Mouse (Mus musculus): Measurements from ENCODE around the gene Tcf20.

Tcf20 gene

DNA sequence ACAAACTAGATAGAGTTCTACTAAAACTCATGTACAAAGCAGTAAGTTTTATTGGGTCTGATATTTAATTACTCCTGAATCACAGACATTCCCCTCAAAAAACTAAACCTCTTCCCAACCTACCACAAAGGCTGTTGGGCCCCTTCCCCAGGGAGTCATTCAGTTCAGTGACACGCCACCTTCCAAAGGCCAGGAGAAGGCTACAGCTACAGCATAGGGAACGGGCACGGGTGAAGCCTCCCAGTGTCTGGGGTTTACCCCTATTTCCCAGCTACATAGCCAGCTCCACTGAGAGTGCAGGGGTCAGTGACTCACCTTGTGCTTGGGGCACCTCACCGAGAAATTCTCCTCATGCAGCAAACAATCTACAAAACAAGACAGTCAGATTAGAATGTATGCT is 172.4 kb downstream of the Tcf20 start:
- in situ Hi-C loops (cut with MboI, MseI), result no loop called here

DNA sequence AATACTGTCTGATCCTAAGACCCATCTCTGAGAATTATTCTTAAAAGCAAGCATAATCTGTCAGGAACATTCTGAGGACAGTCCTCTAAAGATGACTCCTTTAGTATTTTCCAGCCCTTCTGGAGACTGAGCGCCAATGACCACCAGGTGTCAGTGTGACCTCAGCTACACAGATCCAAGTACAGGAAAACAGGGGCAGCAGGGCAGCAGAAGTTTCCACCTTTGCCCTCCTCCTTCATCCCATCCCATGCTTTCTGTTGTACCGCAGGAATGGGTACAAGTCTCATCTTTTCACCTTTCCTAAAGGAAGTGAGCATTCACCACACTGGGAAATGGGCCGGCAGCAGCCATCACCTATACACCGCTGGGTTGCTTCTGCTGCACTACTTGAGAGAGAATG is 172.9 kb downstream of the Tcf20 start:
- in situ Hi-C loops (cut with MboI, MseI), result no loop called here

DNA sequence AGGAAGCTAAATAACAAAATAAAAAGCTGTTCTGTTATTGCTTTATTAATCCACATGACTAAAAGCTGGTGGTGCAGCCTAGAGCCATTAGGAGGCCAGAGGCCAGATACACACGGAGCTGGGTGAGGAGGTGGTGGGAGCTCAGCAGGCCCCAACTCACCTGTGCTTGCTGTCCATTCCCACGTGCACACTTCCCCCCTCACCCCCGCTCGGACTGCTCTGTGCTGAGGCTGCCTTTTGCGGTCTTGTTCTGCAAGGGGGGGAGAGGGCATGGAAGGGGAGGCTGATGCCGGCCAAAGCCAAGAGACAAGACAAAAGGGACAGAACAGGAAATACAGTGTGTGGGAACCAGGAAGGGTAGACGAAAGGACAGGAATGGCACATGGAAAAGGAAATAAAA is 173.4 kb downstream of the Tcf20 start:
- in situ Hi-C loops (cut with MboI, MseI), result no loop called here

DNA sequence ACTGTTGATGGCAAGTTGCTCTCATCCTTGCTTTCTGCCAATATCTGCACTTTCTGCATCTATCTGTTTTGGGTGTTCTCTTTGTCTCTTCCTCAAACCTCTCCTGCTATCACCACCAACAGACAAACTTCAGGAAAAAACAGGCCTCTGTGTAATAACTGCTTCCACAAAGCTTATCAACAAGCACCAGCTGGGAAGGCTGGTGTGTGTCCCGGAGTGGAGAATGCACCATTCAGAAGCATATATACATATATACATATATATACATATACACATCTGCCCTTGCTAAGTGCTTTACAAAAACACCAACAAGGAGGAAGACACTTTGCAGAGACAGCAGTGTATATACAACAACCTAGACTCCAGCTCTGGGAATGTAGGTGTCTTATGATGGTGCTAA is 177.1 kb downstream of the Tcf20 start:
- in situ Hi-C loops (cut with MboI, MseI), result no loop called here

DNA sequence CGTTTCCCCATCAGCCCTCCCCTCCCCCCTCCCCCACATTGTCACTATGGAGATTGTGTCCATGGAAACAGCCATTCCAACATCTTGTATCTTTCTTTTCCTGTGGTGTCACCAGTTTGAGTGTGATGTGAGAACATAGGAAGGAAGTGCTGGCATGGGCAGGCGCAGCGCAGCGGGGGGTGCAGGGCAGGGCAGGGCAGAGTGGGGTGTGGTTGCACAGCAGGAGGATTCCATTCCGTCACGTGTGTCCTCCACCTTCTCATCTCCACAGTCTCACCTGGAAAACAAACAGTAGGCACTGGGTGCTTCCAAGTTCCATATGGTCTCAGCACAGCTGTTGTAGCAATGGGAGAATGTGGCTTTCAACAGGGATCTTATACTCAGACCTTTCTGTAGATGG is 178.2 kb downstream of the Tcf20 start:
- in situ Hi-C loops (cut with MboI, MseI), result loop anchor here (10.0 kb wide), 1 partner anchor 265 kb away; no protein-coding TSS in a partner anchor

DNA sequence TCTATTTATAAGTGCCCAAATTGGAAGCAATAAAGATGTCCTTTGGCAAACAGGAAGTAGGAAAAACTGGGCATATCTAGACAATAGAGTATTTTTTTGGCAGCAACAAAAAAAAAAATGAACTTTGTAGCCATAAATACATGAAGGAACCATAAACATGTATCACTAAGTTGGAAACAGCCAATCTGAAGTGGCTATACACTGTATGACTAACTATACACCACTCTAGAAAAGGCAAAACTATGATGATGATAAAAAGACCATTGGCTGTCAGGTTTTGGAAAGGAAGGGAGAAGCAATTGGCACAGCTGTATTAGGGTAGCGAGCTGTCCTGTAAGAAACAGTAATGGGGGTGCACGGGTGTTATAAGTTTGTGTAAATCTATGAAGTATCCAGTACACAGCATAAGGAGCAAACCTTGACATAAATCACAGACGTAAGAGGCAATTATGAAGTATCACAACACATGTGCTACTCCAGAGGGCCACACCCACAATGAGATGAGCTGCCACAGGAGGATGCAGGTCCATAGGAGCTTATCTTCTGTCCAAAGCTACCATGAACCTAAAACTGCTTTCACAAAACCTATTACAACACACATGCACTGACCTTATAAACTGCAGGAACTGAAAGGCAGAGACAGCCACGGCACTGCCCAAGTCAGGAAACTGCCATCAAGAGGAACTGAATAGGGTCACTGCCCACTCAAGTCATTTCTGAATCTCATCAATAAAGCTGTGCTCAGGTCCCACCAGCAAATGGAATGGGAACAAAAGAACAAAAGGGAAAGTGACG is 180.5 kb downstream of the Tcf20 start:
- in situ Hi-C loops (cut with MboI, MseI), result loop anchor here (10.0 kb wide), 1 partner anchor 268 kb away; no protein-coding TSS in a partner anchor

DNA sequence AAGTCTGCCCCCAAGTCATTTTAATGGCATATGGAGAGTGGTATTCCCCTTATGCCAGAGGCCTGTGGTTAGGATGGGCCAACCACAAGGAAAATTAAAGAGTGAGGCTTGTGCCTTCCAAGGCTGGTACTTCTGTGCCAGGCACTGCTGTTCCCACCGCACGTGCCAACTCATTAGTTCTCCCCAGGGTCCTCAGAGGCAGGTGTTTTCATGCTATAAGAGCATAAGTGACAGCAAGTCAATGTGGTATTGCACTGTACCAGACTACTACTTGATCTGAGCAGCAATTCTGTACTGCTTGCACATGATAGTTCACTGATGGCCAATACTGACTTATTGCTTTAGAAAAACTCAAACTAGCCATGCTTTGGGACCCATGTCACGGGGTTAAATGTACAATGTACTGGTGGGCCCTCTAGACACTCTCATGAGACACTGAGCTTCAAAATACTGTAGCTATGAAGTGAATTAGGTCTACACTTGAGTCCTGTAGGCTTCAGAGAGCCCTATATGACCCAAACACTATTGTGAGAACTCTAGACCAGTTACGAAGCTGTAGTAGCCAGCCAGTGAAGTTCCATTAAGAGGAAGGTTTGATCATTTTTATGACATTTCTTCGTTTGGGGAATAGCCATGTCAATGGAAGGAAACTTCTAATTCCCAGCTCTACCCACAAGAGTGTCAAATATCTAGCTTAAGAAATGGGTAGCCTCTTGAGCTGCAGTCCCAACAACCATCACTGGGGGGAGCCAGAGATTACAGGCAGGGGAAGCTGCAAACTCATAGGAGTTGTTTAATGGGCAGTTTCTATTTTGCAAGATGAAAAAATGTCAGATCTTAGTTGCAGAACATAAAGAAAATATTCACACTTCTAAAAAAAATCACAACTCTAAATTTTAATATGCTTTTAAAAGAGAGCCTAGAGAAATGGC is 182.7 kb downstream of the Tcf20 start:
- in situ Hi-C loops (cut with MboI, MseI), result loop anchor here (10.0 kb wide), 1 partner anchor 270 kb away; no protein-coding TSS in a partner anchor

DNA sequence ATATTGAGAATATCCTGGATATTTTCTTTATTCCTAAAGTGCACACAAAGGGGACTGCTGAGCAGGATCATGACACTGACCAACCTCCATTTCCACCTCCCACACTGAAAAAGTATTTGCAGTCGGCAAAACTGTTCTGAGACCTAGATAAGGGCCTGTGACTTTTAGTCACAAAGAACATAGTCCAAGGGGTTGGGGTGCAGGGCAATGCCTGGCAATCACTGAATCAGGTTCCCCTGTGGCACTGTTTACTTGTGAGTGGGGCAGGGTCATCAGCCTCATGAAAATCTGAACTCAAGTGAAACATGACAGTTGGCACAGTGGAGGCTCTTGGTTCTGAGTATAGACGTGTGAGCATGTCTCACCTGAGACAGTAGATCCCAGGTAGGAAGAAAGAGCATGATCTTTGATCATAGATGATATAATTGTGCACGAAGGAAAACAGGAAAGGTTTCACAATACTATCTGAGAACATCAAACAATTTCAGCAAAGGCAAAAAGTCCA is 191.7 kb downstream of the Tcf20 start:
- in situ Hi-C loops (cut with MboI, MseI), result no loop called here

DNA sequence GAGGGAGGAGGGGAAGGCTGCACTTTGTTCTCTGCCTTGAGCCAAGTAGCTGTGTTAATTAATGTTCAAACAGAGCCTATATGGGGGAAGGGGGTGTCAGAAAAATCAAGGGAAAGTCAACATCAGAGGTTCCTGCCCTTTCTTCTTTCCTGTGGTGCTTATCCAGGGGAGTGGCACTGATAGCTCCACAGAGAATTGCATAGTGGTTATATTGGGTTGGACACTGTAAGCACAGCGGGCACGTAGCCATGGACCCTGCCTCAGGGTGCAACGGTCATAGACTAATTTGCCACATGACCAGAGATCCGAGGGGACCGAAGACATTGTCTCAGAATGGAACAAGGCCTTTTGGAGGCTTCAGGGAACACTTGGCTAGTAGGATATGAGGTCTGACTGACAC is 193.4 kb downstream of the Tcf20 start, which contains the start of gene Cyp2d26:
Gene Cyp2d26, minus strand, starts transcription at position 18 of the 400 bp plus-strand sequence.
- in situ Hi-C loops (cut with MboI, MseI), result loop anchor here (5.0 kb wide), 1 partner anchor 248 kb away; no protein-coding TSS in a partner anchor

DNA sequence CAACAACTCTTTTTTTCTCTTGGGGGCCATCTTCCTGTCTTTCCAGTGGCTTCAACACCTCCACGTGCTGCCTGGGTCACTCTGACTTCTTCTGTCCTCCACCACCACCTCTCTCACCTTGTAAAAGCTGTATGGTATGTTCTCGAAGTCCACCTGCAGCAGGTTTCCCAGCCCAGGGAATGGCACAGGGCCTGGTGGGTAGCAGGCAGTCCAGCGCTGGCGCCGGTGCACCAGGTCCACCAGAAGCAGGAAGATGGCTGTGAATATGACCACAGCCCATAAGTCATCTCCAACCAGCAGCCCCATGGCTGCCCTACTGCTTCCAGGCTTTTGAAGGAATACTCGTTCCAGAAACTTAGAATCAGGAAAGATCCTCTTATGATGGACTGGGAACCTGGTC is 193.8 kb downstream of the Tcf20 start:
- in situ Hi-C loops (cut with MboI, MseI), result loop anchor here (5.0 kb wide), 1 partner anchor 248 kb away; no protein-coding TSS in a partner anchor

DNA sequence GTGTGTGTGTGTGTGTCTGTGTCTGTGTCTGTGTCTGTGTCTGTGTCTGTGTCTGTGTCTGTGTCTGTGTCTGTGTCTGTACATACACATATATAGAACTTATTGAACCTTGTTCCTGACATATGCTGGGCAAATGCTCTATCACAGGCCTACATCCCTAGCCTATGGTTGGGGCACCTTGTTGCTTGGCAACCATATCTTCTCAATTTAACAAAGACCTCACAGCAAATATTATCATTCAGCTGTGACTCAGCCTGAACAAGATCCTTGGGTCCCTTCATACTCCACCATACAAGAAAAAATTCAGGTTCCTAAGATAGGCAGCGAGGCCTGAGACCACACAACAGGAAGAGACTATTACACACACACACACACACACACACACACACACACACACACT is 194.2 kb downstream of the Tcf20 start:
- in situ Hi-C loops (cut with MboI, MseI), result loop anchor here (5.0 kb wide), 1 partner anchor 249 kb away; no protein-coding TSS in a partner anchor

DNA sequence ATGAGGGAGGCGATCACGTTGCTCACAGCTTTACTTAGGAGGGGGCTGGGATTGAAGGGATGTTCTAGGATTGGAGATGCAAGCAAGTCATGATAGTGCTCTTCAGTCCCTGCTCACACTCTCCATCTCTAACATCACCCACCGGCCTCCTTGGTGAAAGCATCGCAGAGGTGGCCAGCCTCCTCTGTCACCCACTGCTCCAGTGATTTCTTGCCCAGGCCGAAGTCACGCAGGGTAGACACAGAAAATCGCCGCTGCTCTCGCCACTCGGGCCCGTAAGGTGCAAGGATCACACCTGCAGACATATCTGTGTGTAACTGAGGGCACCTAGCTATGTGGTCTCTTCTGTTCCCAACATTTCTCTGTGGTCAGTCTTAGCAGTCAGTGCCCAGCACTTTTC is 195.1 kb downstream of the Tcf20 start:
- in situ Hi-C loops (cut with MboI, MseI), result loop anchor here (5.0 kb wide), 1 partner anchor 250 kb away; no protein-coding TSS in a partner anchor

DNA sequence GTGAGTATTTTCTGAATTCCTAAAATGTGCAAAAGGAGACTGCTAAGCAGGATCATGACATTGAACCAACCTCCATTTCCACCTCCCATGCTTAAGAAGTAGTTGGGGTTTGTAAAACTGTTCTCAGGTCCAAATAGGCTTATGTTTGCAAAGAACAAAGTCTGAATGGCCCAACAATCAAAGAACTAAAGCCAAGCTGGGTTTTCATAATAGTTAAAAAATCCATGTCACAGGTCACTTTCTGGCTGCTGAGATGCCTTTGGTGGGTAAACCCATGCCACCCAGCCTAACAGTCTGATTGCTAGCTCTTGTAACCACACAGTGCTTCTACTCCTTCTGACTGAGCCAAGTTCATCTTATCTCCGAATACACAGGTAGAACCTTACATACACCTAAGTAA is 203.1 kb downstream of the Tcf20 start:
- in situ Hi-C loops (cut with MboI, MseI), result no loop called here

DNA sequence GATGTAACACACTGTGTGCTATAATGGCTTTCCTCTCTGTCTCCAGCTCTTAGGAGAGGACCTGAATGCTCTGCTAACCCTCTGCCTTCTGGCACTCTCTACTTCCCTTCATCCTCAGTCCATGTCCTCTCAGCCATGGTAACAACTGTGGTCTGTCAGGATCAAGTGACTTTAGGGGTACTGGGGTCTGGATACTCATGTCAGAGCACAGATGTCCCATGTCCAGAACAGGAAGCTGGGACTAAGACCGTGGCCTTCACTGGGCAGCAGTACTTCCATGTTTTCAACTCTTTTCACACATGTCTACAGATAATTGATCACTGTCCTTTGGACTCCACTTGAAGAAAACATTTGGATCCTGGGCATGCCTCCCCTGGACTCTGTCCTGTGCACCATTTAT is 203.9 kb downstream of the Tcf20 start:
- in situ Hi-C loops (cut with MboI, MseI), result no loop called here

DNA sequence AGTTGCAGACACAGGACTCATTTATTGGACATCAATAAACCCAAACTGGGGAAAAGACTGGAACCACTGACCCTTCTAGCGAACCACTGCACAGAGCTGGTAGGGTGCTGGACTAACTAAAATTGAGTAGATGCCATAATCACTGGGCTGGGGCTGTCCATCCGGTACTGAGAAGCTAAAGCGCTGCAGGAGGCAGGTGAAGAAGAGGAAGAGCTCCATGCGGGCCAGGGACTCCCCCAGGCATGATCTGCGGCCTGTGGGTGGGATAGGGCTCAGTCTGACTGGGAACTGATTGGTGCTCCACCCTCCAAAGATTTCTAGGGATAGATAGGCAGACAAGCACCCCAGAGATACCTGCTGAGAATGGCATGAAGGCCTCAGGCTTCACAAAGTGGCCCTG is 209.8 kb downstream of the Tcf20 start:
- in situ Hi-C loops (cut with MboI, MseI), result loop anchor here (5.0 to 10.0 kb wide), 2 partner anchors 493 to 681 kb away; no protein-coding TSS in a partner anchor

DNA sequence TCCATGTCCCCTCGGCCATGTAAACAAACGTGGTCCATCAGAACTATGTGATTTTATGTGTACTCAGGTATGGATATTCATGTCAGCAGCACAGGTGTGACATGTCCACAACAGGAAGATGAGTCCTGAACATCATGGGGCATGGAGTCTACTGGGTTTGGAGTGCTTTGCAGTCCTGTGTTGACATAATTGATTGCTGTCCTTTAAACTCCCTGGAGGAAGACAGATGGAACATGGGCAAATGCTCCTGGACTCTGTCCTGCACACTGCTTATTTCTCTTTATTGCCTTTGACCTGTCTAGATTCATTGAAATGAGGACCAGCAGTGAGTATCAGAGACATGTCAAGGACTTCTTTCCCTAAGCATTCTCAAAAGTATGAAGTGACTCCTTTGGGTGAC is 221.7 kb downstream of the Tcf20 start:
- in situ Hi-C loops (cut with MboI, MseI), result no loop called here

DNA sequence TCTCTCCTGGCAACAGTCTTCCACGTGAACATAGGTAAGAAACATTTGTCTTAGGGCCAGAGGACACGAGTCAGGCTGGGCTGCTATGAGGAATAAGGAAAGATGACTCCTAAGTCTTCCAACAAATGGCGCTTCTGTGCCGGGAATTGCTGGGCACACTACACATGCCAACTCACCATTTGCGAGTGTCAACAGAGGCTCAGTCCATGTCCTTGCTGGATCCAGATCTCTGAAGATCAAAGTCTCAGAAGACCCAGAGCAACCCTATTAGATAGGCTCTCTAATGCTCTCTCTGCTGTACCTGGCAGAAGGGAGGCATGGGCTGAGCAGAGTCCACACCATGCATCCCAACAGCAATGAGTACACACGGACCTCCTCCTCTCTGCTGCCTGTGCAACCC is 222.8 kb downstream of the Tcf20 start:
- in situ Hi-C loops (cut with MboI, MseI), result no loop called here

DNA sequence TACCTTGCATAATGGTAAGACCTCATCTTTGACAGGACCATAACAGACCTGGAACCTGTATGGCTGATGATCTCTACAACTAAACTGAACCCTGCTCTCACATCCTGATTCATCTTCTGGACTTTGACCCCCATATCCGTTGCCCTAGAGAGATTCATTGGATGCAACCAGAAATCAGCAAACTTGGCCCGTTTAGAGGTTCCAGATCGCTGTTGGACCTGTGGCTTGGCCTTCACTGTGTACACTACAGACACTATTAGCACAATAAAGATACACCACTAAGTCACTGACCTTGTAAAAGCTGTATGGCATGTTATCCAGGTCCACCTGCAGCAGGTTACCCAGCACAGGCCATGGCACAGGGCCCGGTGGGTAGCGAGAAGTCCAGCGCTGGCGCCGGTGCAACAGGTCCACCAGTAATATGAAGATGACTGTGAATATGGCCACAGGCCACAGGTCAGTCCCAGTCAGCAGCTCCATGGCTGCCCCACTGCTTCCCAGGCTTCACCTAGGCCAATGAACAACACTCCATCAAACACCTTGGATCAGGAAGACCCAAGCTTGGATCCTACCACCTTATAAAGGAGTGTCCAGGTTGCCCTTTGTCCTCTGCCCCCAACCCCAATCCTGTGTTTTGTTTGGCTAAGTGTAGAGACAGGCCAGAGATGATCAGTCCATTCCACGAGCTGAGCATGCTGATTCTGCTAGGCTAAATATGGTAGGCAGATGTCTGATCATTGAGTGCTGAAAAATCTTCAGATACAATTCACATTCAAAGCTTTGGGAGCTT is 223.8 kb downstream of the Tcf20 start, which contains the start of gene Cyp2d40:
Gene Cyp2d40, minus strand, starts transcription at position 553 of the 790 bp plus-strand sequence.
- in situ Hi-C loops (cut with MboI, MseI), result no loop called here
